Mouse (Mus musculus) heart, embryonic 14.5 days (tissue): Measurements from ENCODE around the gene Clspn. TPM values are rescaled to one million over a fixed set of nuclear protein-coding genes. Genes with fewer than 3 reads are reported as not detected.

Experiments
- ATAC-seq: fragments of 200-750 bp; cut with Nextera tagmentation; 2 replicates; pipeline ENCODE4 v1.8.0; 2017; ENCODE audit warnings: low read depth, moderate TSS enrichment; ENCODE audit not compliant: insufficient number of reproducible peaks, insufficient read depth, low FRiP score
- H3K27ac ChIP-seq, 2 experiments: fragments of 200-500 bp in 1 of 2; fragments of 300-500 bp in 1 of 2; sonication (generic) in 1 of 2; replicated peaks in 1 of 2; 2 replicates each; pipeline ENCODE4 v1.5.1; 2012 to 2014; ENCODE audit warnings: low read depth in 2 of 2, low read length in 2 of 2, control low read depth in 1 of 2, mild to moderate bottlenecking in 1 of 2, mixed read lengths in 1 of 2; ENCODE audit not compliant: control insufficient read depth in 1 of 2, insufficient read depth in 1 of 2
- H3K27me3 ChIP-seq: fragments of 300-500 bp; sonication (generic); 2 replicates; pipeline ENCODE4 v1.6.1; 2014; ENCODE audit warnings: mild to moderate bottlenecking, low read length, control low read depth; ENCODE audit not compliant: control insufficient read depth, insufficient read depth
- H3K36me3 ChIP-seq: fragments of 300-500 bp; sonication (generic); 2 replicates; pipeline ENCODE4 v1.6.1; 2014; ENCODE audit warnings: mild to moderate bottlenecking, control low read depth, low read length, mixed read lengths; ENCODE audit not compliant: control insufficient read depth, insufficient read depth
- H3K4me1 ChIP-seq, 2 experiments: fragments of 200-500 bp in 1 of 2; fragments of 300-500 bp in 1 of 2; sonication (generic) in 1 of 2; 2 replicates each; pipeline ENCODE4 v1.6.1; 2012 to 2014; ENCODE audit warnings: low read length in 2 of 2, control low read depth in 1 of 2, mixed read lengths in 1 of 2; ENCODE audit not compliant: control insufficient read depth in 2 of 2, insufficient read depth in 2 of 2
- H3K4me2 ChIP-seq: fragments of 300-500 bp; sonication (generic); 2 replicates; pipeline ENCODE4 v1.6.1; 2014; ENCODE audit warnings: mild to moderate bottlenecking, low read length
- H3K4me3 ChIP-seq, 2 experiments: fragments of 200-500 bp in 1 of 2; fragments of 300-500 bp in 1 of 2; sonication (generic) in 1 of 2; 2 replicates each; pipeline ENCODE4 v1.5.1; 2012 to 2014; ENCODE audit warnings: low read length in 2 of 2, mild to moderate bottlenecking in 2 of 2, control low read depth in 1 of 2, low read depth in 1 of 2, moderate library complexity in 1 of 2; ENCODE audit not compliant: control insufficient read depth in 1 of 2, insufficient read depth in 1 of 2
- H3K9ac ChIP-seq: fragments of 300-500 bp; sonication (generic); 2 replicates; pipeline ENCODE4 v1.6.1; 2014; ENCODE audit warnings: mild to moderate bottlenecking, low read length
- H3K9me3 ChIP-seq: fragments of 300-500 bp; sonication (generic); 2 replicates; pipeline ENCODE4 v1.6.1; 2016; ENCODE audit warnings: low read length, control low read depth; ENCODE audit not compliant: control insufficient read depth
- WGBS: fragments of 180-500 bp; shearing (Covaris S2); extraction: QIAGEN DNeasy Blood & Tissue Kit; methylation state at CpG from one replicate; pipeline ENCODE4 v1.1.7; 2014; 5-methylcytosine and 5-hydroxymethylcytosine counted together
- polyA plus RNA-seq: library from polyadenylated mRNA; unstranded; fragments of >200 nt; fragmentation: Nextera tagmentation; extraction: Ambion mirVana; gene quantifications from 2 replicates; pipeline ENCODE4 v1.2.1, GENCODE M21; 2014

The Clspn gene
- polyA plus RNA-seq, 1 experiment from 2014 or later: 21.2 TPM

DNA sequence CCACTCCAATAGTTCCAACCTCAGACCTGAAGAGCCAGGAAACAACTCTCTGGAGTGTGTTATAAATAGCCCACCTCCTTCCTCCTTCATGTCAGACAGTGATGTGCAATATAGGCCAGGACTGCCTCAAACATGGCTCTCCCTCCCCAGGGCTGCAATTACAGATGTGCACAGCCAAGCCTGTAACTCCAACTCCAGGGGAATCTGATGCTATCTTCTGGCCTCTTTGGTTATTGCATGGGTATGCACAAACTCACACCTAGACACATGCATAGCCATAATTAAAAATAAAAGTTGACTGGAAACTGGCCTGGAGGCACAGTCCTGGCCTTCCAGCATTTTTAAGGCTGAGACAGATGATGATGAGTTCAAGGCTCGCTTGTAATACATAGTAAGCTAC lies 11.7 kb upstream of the Clspn start:
- H3K4me3 ChIP-seq: no peak overlapping the region
- H3K4me1 ChIP-seq: 0 out of 4 replicates have a peak, but pooled peaks cover 0 to 2% of the 10 kb centered on the region in 2 experiments
- no peaks in the 10 kb centered on the region for H3K36me3 ChIP-seq
- H3K27ac ChIP-seq: no peak overlapping the region
- H3K27me3 ChIP-seq: no peaks in the 10 kb centered on the region
- no peak overlapping the region for H3K9ac ChIP-seq
- ATAC-seq: no peak
- H3K9me3 ChIP-seq: 0 out of 2 replicates have a peak, but pooled peaks cover 4% of the 10 kb centered on the region
- H3K4me2 ChIP-seq: no peak overlapping the region
- 85% methylated on average over 1 of the region's 1 CpGs for WGBS

DNA sequence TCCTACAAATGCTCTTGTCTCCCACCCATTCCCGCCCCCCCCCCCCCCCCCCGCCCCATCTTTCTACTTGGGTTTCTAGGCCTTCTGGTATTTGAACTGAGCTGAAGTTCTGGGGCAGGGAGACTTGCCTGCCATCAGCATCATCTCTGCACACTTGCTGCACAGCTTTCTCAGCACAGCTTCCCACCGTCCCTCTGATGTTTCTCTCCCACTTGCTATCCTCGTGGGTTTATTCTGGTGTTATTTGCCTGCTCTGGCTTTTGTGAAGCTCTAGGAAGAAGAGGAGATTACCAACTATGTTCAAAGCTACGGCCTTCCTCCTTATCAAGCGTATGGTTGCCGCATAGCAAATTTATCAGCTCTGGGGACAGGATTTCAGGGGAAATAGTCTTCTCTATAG lies 11.0 kb upstream of the Clspn start:
- no peaks in the 10 kb centered on the region for H3K36me3 ChIP-seq
- H3K9ac ChIP-seq: no peak overlapping the region
- WGBS: 55% methylated on average over 5 of the region's 7 CpGs
- no peak for ATAC-seq
- no peak overlapping the region for H3K4me3 ChIP-seq
- H3K9me3 ChIP-seq: 0 out of 2 replicates have a peak, but pooled peaks cover 4% of the 10 kb centered on the region
- H3K4me2 ChIP-seq: no peak overlapping the region
- no peaks in the 10 kb centered on the region for H3K27me3 ChIP-seq
- 0 out of 4 replicates have a peak, but pooled peaks cover 0 to 2% of the 10 kb centered on the region in 2 experiments for H3K4me1 ChIP-seq
- H3K27ac ChIP-seq: no peak overlapping the region

DNA sequence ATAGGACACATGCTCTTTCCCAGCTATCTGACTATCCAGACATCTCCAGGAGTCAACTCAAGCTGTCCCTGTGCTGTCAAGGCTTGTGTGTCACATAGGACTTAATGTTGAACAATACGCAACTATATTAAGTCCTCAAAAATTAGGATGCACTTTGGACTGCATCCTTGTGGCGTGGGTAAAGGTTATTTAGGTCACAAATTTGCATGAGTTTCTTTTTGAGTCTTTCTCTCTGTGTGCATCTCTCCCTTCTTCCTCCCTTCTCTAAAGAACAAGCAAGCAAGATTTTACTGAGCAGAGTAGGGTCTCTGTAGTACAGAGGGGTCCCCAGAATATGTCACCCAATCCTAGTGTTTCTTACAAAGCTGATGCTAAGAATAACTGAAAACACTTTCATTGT lies 10.6 kb upstream of the Clspn start:
- no peak for ATAC-seq

DNA sequence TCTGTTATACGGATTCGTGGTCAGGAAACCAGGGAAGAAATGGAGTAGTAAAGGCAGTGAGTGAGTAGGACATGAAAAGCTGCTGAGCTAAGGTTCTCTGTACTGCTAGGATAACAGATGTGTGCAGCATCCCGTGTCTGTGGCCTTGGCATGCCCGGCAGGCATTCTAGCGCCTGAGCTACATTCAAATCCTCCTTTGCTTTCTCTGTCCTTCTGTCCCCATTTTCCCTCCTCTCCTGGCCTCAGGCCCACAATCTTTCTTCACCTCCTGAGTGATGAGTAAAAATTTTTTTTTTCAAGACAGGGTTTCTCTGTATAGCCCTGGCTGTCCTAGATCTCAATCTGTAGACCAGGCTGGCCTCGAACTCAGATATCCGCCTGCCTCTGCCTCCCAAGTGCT lies 4.6 kb upstream of the Clspn start:
- ATAC-seq: no peak
- H3K27me3 ChIP-seq: no peaks in the 10 kb centered on the region

More for the DNA sequence above, 10.6 kb upstream of the Clspn start:
- no peak overlapping the region for H3K4me3 ChIP-seq
- H3K27ac ChIP-seq: no peak overlapping the region
- no peak overlapping the region for H3K4me2 ChIP-seq
- 0 out of 2 replicates have a peak, but pooled peaks cover 4% of the 10 kb centered on the region for H3K9me3 ChIP-seq
- H3K9ac ChIP-seq: no peak overlapping the region
- H3K4me1 ChIP-seq: 0 out of 4 replicates have a peak, but pooled peaks cover 0 to 2% of the 10 kb centered on the region in 2 experiments
- WGBS: 69% methylated on average over 2 of the region's 2 CpGs
- no peaks in the 10 kb centered on the region for H3K36me3 ChIP-seq
- no peaks in the 10 kb centered on the region for H3K27me3 ChIP-seq

DNA sequence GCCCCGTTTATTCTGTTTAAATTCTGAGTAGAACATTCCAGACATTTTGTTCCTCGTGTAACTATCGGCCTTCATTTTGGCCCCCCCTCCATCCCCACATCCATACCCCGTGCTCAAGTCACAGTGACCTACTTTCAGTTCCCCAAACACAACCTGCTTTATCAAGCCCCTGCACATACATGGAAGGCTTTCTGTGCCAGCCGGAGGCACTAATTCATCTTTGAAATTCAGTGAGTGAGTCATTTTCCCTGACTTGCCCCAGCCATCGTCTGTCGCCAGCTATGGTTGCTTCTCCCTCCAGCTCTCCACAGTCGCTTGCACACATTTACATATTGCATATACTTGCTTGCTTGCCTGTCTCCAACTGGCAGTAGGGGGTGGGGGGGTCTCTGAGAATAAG lies 3.6 kb upstream of the Clspn start:
- peaks cover 0 to 2% of the 10 kb centered on the region in 2 experiments; a peak in 2 of 4 replicates for H3K4me1 ChIP-seq
- no peaks in the 10 kb centered on the region for H3K36me3 ChIP-seq
- no peak overlapping the region for H3K4me3 ChIP-seq
- H3K9me3 ChIP-seq: 0 out of 2 replicates have a peak, but pooled peaks cover 4% of the 10 kb centered on the region
- 60% methylated on average over 8 of the region's 8 CpGs for WGBS
- no peak overlapping the region for H3K9ac ChIP-seq
- H3K27ac ChIP-seq: no peak overlapping the region
- H3K4me2 ChIP-seq: no peak overlapping the region
- ATAC-seq: no peak
- no peaks in the 10 kb centered on the region for H3K27me3 ChIP-seq

More for the DNA sequence above, 4.6 kb upstream of the Clspn start:
- no peak overlapping the region for H3K27ac ChIP-seq
- H3K4me1 ChIP-seq: peaks cover 0 to 2% of the 10 kb centered on the region in 2 experiments; a peak in 1 of 4 replicates
- no peaks in the 10 kb centered on the region for H3K36me3 ChIP-seq
- H3K9ac ChIP-seq: no peak overlapping the region
- 0 out of 2 replicates have a peak, but pooled peaks cover 4% of the 10 kb centered on the region for H3K9me3 ChIP-seq
- 62% methylated on average over 7 of the region's 7 CpGs for WGBS
- no peak overlapping the region for H3K4me3 ChIP-seq
- no peak overlapping the region for H3K4me2 ChIP-seq

DNA sequence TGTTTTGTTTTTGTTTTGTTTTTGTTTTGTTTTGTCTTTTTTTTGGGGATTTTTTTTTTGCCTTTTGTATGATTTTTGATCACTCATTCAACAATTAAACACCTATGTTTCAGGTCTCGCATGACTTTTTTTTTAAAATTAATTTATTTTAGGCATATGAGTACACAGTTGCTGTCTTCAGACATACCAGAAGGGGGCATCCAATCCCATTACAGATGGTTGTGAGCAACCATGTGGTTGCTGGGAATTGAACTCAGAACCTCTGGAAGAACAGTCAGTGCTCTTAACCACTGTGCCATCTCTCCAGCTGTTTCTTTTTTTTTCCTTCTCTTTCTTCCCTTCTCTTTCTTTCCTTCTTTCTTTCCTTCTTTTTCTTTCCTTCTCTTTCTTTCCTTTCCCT lies 3.0 kb upstream of the Clspn start:
- no peaks in the 10 kb centered on the region for H3K36me3 ChIP-seq
- H3K9ac ChIP-seq: no peak overlapping the region
- H3K4me2 ChIP-seq: no peak overlapping the region
- H3K4me3 ChIP-seq: no peak overlapping the region
- H3K9me3 ChIP-seq: 0 out of 2 replicates have a peak, but pooled peaks cover 4% of the 10 kb centered on the region
- no peaks in the 10 kb centered on the region for H3K27me3 ChIP-seq
- H3K4me1 ChIP-seq: peaks cover 0 to 2% of the 10 kb centered on the region in 2 experiments; a peak in 3 of 4 replicates
- H3K27ac ChIP-seq: no peak overlapping the region
- WGBS: 80% methylated on average over 1 of the region's 1 CpGs
- ATAC-seq: no peak

DNA sequence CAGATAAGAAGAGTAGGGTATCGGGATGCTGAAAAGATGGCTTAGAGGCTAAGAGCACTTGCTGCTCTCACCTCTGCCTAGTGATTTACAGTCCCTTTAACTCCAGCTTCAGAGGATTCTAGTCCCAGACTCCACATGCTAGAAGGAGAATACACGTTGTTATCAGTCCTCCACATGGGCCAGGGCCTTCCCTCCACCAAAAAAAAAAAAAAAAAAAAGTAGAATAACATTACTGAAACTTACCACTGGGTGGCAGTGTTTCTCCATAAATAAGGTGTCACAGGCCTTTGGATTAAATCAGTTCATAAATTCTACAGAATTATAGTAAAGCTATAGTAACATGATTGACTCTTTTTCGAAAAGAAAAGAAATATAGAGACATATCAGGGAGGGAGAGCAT lies 2.3 kb upstream of the Clspn start:
- WGBS: 27% methylated on average over 3 of the region's 3 CpGs
- peaks cover 0 to 2% of the 10 kb centered on the region in 2 experiments; a peak in 3 of 4 replicates for H3K4me1 ChIP-seq
- H3K9ac ChIP-seq: no peak overlapping the region
- no peak overlapping the region for H3K4me2 ChIP-seq
- no peaks in the 10 kb centered on the region for H3K36me3 ChIP-seq
- H3K27me3 ChIP-seq: no peaks in the 10 kb centered on the region
- H3K9me3 ChIP-seq: 0 out of 2 replicates have a peak, but pooled peaks cover 2% of the 10 kb centered on the region
- no peak overlapping the region for H3K27ac ChIP-seq
- no peak overlapping the region for H3K4me3 ChIP-seq
- no peak for ATAC-seq

DNA sequence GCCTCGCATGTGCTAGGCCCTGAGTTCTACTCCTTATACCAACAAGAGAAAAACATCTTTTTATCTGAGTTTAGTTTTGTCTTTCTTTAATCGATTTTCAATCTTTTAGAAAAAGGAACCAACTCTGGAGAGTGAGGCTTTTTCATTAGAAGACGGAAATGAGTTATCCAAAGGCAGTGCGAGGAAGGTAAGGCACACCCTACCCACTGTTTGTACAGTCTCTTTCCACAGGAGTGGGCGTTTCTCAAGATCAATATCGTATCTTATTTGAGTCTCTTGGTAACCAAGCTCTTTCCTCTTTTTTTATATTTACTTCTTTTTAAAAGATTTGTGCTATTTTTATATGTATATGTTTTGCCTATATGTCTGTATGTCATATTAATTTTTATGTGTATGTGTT lies 7.1 kb downstream of the Clspn start:
- Histone ChIP-seq H3K27me3 (no peaks in the 10 kb centered on the region), H3K36me3 (peaks cover 84% of the 10 kb centered on the region), H3K9ac (no peak overlapping the region), H3K9me3 (no peaks in the 10 kb centered on the region), H3K4me3 (no peak overlapping the region), H3K4me2 (no peak overlapping the region), H3K27ac (no peak overlapping the region), H3K4me1 (no peaks in the 10 kb centered on the region)
- no peak for ATAC-seq
- WGBS: 92% methylated on average over 6 of the region's 6 CpGs
